Mouse (Mus musculus): ENCODE data around the gene Gpm6b.

Gpm6b gene

GRCm38 (mm10) chrX:166238831-166239460 lies at the start of gene Gpm6b:
Gene Gpm6b, plus strand, starts transcription at chrX:166238911.
- peak in 1 of 2 experiments; percentile 4 for DNase-seq

GRCm38 (mm10) chrX:166196327-166196726 lies 42.4 kb upstream of the Gpm6b start:
- DNase-seq = no peak

GRCm38 (mm10) chrX:166198266-166198665 lies 40.4 kb upstream of the Gpm6b start:
- DNase-seq = no peak

- DNase-seq = no peak
Measured at GRCm38 (mm10) chrX:166199812-166200211, 38.9 kb upstream of the Gpm6b start.

GRCm38 (mm10) chrX:166214576-166214975 lies 24.1 kb upstream of the Gpm6b start:
- no peak for DNase-seq

GRCm38 (mm10) chrX:166216248-166216647 lies 22.5 kb upstream of the Gpm6b start:
- DNase-seq = no peak

GRCm38 (mm10) chrX:166216720-166217119 lies 22.0 kb upstream of the Gpm6b start:
- no peak for DNase-seq

- DNase-seq = no peak
Measured at GRCm38 (mm10) chrX:166219331-166219730, 19.4 kb upstream of the Gpm6b start.

GRCm38 (mm10) chrX:166226856-166227255 lies 11.9 kb upstream of the Gpm6b start:
- DNase-seq = no peak

GRCm38 (mm10) chrX:166229750-166230149 lies 9.0 kb upstream of the Gpm6b start:
- no peak for DNase-seq

- DNase-seq = no peak
Measured at GRCm38 (mm10) chrX:166230515-166231267, 8.0 kb upstream of the Gpm6b start.

- DNase-seq = no peak
Measured at GRCm38 (mm10) chrX:166236131-166236530, 2.6 kb upstream of the Gpm6b start.

- DNase-seq = no peak
Measured at GRCm38 (mm10) chrX:166239520-166239919, 809 bp downstream of the Gpm6b start.

GRCm38 (mm10) chrX:166240751-166241150 lies 2.0 kb downstream of the Gpm6b start:
- no peak for DNase-seq

GRCm38 (mm10) chrX:166243261-166243885 lies 4.7 kb downstream of the Gpm6b start:
- DNase-seq = no peak

- no peak for DNase-seq
Measured at GRCm38 (mm10) chrX:166271489-166271888, 32.8 kb downstream of the Gpm6b start.

GRCm38 (mm10) chrX:166272646-166273045 lies 33.9 kb downstream of the Gpm6b start:
- no peak for DNase-seq

GRCm38 (mm10) chrX:166279861-166280260 lies 41.1 kb downstream of the Gpm6b start:
- no peak for DNase-seq

GRCm38 (mm10) chrX:166286760-166287483 lies 48.2 kb downstream of the Gpm6b start:
- no peak for DNase-seq

- DNase-seq = no peak
Measured at GRCm38 (mm10) chrX:166291266-166291665, 52.6 kb downstream of the Gpm6b start.

- no peak for DNase-seq
Measured at GRCm38 (mm10) chrX:166293465-166293864, 54.8 kb downstream of the Gpm6b start.

- no peak for DNase-seq
Measured at GRCm38 (mm10) chrX:166302791-166303190, 64.1 kb downstream of the Gpm6b start.

GRCm38 (mm10) chrX:166304355-166304754 lies 65.6 kb downstream of the Gpm6b start:
- no peak for DNase-seq
